Mouse (Mus musculus): ENCODE measurements around the gene Hmox1. TPM values are rescaled to one million over a fixed set of nuclear protein-coding genes. Genes with fewer than 3 reads are reported as not detected.

Gene Hmox1
- total RNA-seq, 2 experiments from 2014 or later: 27.1 to 42.3 TPM

Other genes starting within 250 kb of the Hmox1 start
- gene Isx, start 220.4 kb upstream of the Hmox1 start, total RNA-seq (2015): not detected in 2 replicates
- gene Isx, start 220.4 kb upstream of the Hmox1 start, total RNA-seq (2017): not detected in 2 replicates
- 24.4 and 28.4 TPM in 2 replicates for gene Hmgxb4, start 100.3 kb upstream of the Hmox1 start, total RNA-seq (2015)
- 77.8 and 95.8 TPM in 2 replicates for gene Hmgxb4, start 100.3 kb upstream of the Hmox1 start, total RNA-seq (2017)
- gene Tom1, start 59.9 kb upstream of the Hmox1 start, total RNA-seq (2015): 53.1 and 60.1 TPM in 2 replicates
- 46.6 and 60.7 TPM in 2 replicates for gene Tom1, start 59.9 kb upstream of the Hmox1 start, total RNA-seq (2017)
- 45.9 and 46.5 TPM in 2 replicates for gene Mcm5, start 15.9 kb downstream of the Hmox1 start, total RNA-seq (2015)
- 210 and 212 TPM in 2 replicates for gene Mcm5, start 15.9 kb downstream of the Hmox1 start, total RNA-seq (2017)
- gene Rasd2, start 120.3 kb downstream of the Hmox1 start, total RNA-seq (2015): 0.18 TPM in 1 of 2 replicates, not detected in the other
- not detected in 2 replicates for gene Rasd2, start 120.3 kb downstream of the Hmox1 start, total RNA-seq (2017)